Mouse (Mus musculus) embryonic stem cell, embryonic (primary cell): ENCODE results near the gene Eid2b.
"Not testable (repeated sequence)": the region's sequence is repeated elsewhere in the genome, so short reads cannot be mapped to it uniquely, and the experiment has no call there.

Experiments used
- CTCF ChIA-PET, 4 experiments: fragments of 300-600 bp in 2 of 4; fragments of 350-600 bp in 2 of 4; sonication (Branson Sonifier 250); formaldehyde crosslinking; loops; one replicate each; lab custom pipeline; 2022; ENCODE audit warnings: inconsistent platforms in 2 of 4; lab: Charles Lee
- POLR2A ChIA-PET, 4 experiments: fragments of 300-600 bp in 2 of 4; fragments of 350-600 bp in 2 of 4; sonication (Branson Sonifier 250); formaldehyde crosslinking; loops; one replicate each; lab custom pipeline; 2022; ENCODE audit warnings: antibody characterized with exemption in 4 of 4, inconsistent platforms in 1 of 4; lab: Charles Lee

Eid2b gene

DNA sequence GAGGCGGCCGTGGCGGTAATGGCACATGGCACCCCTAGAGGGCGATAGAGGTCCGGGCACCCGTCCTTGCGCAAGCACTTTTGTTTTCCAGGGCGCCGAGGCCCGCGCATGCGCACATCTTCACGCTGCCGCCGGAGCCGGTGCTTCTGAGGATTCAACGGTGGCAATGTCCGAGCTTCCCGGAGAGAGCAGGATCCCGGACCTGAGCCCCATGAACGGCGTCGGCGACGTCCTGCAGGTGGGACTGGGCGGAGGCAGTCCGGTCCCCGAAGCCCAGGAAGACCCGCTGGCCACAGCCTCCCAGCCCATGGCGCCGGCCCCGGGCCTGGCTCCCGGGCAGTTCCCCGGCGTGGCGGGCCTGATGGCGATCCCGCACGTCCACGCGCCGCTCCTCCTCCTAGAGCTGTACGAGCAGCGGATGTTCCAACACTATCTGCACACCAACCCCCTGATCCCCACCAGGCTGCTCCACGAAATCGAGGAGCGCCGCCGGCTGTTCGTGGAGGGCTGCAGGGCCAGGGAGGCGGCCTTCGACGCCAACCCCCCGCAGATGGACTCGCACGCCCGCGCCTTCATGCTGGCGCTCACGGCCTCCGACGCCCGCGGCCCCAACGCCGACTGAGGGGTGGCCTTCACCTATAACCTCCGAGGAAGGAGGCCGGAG, at the start of gene Eid2b:
Eid2b (plus strand) TSS at position 125 of the 664 bp plus-strand sequence.
- CTCF ChIA-PET: interaction anchor here in 3 of 4 experiments (0.5 to 4.1 kb wide), 12 partner anchors 8 to 634 kb away, joined by 3 to 17 read pairs (median 3); partner anchors contain the start of genes Dll3 (in 1 of the 3), Eid2 (in 1 of the 3), Gmfg (in 1 of the 3) and Med29 (in 1 of the 3)
- POLR2A ChIA-PET: interaction anchor here in 2 of 4 experiments (0.6 to 3.6 kb wide), 15 partner anchors 9 to 115 kb away, joined by 3 to 13 read pairs (median 3); partner anchors contain the start of genes Selenov (in 2 of the 2), Dll3 (in 1 of the 2), Eid2 (in 1 of the 2) and Fbl (in 1 of the 2)

DNA sequence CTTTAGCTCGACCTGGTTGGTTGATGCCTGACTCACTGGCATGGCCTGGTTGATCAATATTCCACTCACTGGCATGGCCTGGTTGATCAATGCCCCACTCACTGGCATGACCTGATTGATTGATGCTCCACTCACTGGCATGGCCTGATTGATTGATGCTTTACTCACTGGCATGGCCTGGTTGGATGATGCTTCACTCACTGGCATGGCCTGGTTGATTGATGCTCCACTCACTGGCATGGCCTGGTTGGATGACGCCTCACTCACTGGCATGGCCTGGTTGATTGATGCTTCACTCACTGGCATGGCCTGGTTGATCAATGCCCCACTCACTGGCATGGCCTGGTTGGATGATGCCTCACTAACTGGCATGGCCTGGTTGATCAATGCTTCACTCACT, 33.6 kb upstream of the Eid2b start:
- POLR2A ChIA-PET, CTCF ChIA-PET: not testable (repeated sequence)

DNA sequence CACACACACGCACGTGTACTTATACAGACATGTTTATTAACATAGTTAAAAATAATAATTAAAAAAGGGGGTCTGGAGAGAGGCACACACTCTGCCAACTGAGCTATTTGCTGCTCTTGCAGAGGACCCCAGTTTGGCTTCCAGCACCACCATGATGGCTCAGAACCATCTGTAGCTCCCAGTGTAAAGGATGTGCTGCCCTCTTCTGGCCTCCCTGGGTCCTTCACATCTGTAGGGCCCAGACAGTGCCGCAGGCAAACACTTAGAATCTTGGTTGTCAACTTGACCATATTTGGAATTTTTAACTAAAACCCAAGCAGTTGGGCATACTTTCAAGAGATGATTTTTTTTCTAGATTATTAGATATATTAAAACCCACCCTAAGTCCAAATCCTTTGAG, 28.6 kb upstream of the Eid2b start:
- CTCF ChIA-PET: interaction anchor here in 2 of 4 experiments (0.7 to 1.6 kb wide), 4 partner anchors 19 to 411 kb away, joined by 4 to 6 read pairs (median 4); partner anchors contain the start of gene Eid2 (in 1 of the 2)
- POLR2A ChIA-PET: interaction anchor here in 2 of 4 experiments (0.7 to 1.2 kb wide), 3 partner anchors 19 to 372 kb away, joined by 3 to 9 read pairs (median 5); partner anchors contain the start of gene Eid2 (in 1 of the 2)

DNA sequence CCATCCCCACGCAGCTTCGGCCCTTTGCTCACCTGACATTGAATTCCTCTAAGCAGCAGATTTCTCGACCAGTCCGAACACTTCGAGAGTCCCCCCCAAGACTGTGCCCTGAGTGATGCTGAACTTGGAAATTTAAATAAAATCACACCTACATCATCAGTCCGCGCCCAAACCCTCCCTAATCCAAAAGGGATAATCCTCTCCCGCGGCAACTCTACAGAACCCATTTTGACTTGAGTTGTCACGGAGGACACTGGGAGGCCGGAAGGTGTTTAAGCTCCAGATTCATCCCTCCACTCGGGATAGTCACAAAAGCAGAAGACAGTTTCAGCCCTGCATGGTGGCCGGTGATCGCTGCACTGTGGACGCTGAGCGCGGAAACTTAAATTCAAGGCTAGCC, 25.6 kb upstream of the Eid2b start:
- CTCF ChIA-PET: no interaction called here
- POLR2A ChIA-PET: no interaction called here

DNA sequence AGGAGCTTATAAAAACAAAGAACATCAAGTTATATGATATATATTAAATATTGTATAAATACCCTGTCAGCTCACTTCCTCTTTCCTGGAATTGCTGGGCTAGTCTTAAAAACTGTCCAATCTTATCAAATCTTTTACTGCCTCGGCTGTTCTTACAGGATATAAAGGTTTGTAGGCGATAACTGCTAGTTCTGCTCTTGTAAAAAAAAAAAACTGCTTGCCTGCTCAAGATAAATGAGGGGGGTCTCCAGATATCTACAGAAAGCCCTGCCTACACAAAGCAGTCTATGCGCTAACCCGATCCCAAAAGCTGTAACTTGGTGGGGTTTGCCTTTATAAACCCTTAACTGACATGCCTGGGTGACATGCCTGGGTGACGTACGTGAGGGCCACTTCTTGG, 22.9 kb upstream of the Eid2b start:
- POLR2A ChIA-PET: no interaction called here

DNA sequence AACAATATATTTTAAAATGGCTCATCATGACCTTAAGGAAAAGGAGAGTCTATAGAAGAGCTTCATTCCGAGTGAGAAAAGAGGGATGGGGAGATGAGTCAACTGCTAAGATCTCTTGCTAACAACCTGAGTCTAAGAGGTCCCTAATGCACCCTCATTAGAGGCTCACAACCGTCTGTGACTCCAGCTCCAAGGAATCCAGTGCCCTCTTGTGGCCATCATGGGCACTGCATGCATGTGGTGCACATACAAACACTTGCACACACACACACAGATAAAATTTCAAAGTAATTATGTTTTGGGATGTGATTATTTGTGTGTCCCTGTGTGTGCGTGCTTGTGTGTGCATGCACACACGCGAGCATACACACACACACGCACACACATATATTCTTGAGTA, 22.1 kb upstream of the Eid2b start:
- CTCF ChIA-PET: interaction anchor here (0.6 to 1.7 kb wide), 18 partner anchors 8 to 266 kb away, joined by 3 to 7 read pairs (median 3); partner anchors contain the start of genes Dyrk1b (in 1 of the 4), Eid2 (in 1 of the 4) and Eid2b (in 1 of the 4)
- POLR2A ChIA-PET: interaction anchor here in 3 of 4 experiments (0.6 to 1.0 kb wide), 3 partner anchors 40 to 445 kb away, joined by 3 to 4 read pairs (median 3); partner anchors contain the start of gene Dll3 (in 1 of the 3)

More for the DNA sequence above, 22.9 kb upstream of the Eid2b start:
- CTCF ChIA-PET: interaction anchor here in 1 of 4 experiments (1.2 kb wide), 1 partner anchor 107 kb away, joined by 4 read pairs; no protein-coding TSS in a partner anchor

DNA sequence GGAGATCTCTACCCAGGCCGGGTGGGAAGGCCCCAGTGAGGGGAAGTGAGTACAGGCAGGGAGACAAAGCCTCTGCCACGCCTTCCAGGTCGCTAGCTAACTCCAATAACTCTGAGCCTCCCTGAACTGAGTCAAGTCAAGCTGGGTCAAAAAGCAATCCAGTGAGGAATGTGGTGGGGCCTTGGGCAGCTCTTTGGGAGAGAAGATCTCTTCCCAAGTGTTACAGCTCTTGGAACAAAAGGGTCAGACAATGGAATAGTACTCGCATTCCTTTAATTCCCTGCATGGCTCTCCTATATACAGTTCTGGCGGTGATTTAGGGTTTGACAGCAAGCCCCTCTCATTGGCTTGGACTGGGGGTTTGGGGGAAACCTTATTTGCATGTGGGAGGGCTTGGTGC, 14.7 kb upstream of the Eid2b start:
- POLR2A ChIA-PET: no interaction called here
- CTCF ChIA-PET: interaction anchor here in 1 of 4 experiments (1.3 kb wide), 1 partner anchor 115 kb away, joined by 3 read pairs; no protein-coding TSS in a partner anchor

DNA sequence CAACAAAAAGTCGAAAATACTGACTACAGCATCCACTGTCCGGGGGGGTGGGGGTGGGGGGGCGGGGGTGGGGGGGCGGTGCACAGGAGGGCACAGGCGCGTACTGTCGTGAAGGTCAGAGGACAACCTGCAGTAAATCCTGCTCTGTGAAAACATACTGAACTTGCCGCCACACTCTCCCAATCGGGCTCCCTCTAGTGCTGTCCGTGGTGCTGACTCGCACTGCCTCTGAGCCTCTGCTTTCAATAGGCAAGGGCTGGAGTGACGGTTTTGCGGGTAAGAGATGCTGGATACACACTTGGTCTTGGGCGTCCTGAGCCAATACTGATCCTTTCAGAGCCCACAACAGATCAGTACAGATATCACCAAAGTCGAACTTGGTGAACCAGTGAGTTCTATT, 13.8 kb upstream of the Eid2b start:
- CTCF ChIA-PET: interaction anchor here in 3 of 4 experiments (0.6 to 1.3 kb wide), 3 partner anchors 8 to 116 kb away, joined by 3 to 7 read pairs (median 3); no protein-coding TSS in a partner anchor
- POLR2A ChIA-PET: interaction anchor here in 3 of 4 experiments (0.6 to 1.0 kb wide), 3 partner anchors 84 to 113 kb away, joined by 3 read pairs; partner anchors contain the start of gene Dyrk1b (in 1 of the 3)

DNA sequence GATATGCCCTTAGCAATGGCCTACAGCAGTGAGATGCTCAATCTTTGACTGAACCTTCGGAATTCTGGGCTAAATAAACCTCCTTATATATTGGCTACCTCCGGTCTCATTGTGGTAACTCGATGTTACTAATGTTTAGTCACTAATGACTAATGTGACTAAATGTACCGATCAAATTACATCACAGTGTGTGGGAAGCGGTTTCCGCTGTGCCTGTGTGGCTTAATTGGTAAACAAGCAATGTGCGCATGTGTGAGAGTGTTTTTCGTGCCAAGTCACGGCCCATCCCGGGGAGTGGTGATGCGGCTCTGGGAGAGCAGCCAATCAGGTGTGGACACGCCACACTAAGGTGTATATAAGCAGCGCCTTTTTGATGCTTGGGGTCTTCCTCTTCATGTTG, 12.1 kb upstream of the Eid2b start:
- ChIA-PET CTCF (no interaction called here), POLR2A (interaction anchor here in 1 of 4 experiments (1.0 kb wide), 1 partner anchor 86 kb away, joined by 3 read pairs; no protein-coding TSS in a partner anchor)

DNA sequence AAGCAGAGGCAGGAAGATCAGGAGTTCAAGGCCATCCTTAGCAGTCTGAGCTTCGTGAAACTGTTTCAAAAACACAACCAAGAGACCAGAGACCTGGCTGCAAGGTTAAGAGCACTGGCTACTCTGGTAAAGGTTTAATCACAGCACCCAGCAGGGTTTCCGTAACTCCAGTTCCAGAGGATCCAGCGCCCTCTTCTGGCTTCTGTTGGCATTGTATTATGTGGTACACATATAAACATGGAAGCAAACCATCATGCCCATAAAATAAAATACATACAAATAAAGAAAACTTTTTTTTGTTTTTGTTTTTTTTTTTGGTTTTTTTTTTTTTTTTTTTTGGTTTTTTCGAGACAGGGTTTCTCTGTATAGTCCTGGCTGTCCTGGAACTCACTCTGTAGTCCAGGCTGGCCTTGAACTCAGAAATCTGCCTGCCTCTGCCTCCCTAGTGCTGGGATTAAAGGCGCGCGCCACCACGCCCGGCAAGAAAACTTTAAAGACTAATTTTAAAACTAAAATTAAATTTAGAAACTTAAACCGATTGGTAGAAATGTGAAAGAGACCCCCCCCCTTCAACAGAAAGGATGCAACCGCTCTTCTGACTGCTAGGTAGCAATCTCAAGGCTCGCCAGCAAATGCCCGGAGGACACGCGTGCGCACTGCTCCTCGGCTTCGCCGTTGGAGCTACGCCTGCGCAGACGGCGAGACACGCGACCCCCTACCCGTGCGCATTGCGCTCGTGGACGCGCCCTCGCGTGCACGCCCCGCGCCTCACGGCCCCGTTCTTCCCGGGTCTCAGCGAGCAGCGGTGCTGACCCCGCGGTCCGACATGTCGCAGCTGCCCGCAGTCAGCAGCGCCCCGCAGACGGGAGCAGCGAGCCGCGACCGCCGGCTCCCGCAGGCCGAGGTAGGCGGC, 10.2 kb upstream of the Eid2b start, which contains the start of gene Eid2:
Eid2 (plus strand) TSS at position 753 of the 913 bp plus-strand sequence.
- ChIA-PET CTCF (interaction anchor here (0.6 to 1.9 kb wide), 20 partner anchors 10 to 566 kb away, joined by 3 to 15 read pairs (median 4); partner anchors contain the start of genes Dll3 (in 1 of the 4) and Eid2b (in 1 of the 4)), POLR2A (interaction anchor here in 3 of 4 experiments (0.5 to 1.9 kb wide), 35 partner anchors 10 to 859 kb away, joined by 3 to 8 read pairs (median 4); partner anchors contain the start of genes Rps16 (in 3 of the 3), Selenov (in 3 of the 3), Dll3 (in 2 of the 3) and Dyrk1b (in 1 of the 3))

DNA sequence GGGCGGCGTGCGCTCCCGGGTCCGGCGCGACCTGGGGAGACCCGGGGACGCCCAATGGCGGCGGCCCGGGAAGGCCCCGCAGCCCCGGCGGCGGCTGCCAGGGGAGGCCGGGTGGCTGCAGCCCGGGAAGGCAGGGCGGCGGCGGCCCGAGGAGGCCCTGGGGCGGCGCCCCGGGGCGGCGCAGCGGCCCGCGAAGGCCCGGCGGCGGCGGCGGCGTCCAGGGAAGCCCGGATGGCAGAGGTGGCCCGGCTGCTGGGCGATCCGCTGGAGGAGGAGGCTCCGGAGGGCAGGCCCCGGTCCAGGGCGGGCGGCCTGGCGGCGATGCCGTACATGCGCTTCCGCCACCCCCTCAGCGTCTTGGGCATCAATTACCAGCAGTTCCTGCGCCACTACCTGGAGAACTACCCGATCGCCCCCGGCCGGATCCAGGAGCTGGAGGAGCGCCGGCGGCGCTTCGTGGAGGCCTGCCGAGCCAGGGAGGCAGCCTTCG, 9.5 kb upstream of the Eid2b start:
- ChIA-PET POLR2A (interaction anchor here in 3 of 4 experiments (0.6 to 1.9 kb wide), 34 partner anchors 9 to 616 kb away, joined by 3 to 8 read pairs (median 4); partner anchors contain the start of genes Selenov (in 3 of the 3), Dll3 (in 2 of the 3), Rps16 (in 2 of the 3) and Eid2b (in 1 of the 3)), CTCF (interaction anchor here (0.5 to 1.9 kb wide), 23 partner anchors 9 to 566 kb away, joined by 3 to 15 read pairs (median 4); partner anchors contain the start of genes Dll3 (in 1 of the 4) and Eid2b (in 1 of the 4))

DNA sequence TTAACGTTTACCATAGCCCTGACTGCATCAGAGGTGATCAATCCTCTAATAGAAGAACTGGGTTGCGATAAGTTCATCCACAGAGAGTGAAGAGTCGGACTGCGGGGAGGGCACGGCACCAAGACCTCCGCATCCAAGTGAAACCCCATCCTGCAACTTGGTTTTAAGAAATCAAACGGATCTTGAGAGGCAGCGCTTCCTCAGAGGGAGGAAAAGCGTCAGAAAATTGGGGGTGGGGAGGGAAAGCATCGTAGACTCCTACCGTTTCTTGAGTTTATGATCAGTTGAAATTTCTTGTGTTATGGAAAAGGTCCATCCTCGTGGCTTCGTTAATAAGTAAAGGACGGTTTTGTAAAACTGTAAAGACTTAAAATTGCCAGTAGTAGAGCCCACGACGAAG, 9.0 kb upstream of the Eid2b start:
- CTCF ChIA-PET: interaction anchor here in 2 of 4 experiments (0.5 to 1.9 kb wide), 7 partner anchors 9 to 71 kb away, joined by 3 to 15 read pairs (median 3); partner anchors contain the start of gene Eid2b (in 2 of the 2)

DNA sequence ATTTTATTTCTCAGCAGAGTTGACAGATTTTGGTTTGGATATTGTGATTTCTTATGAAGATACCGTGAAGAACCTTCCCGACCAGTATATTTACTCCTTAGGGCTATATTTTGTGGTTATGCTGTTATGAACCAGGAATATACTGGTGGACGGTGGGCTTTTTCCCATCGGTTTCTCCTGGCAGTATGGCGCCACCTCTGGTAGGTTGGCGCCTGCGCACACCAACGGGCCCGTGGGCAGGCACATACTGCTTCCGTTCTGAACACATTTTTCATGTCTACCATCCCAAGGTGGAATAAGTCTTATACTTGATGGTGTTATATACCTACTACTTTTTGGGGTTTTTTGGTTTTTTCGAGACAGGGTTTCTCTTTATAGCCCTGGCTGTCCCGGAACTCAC, 8.2 kb upstream of the Eid2b start:
- ChIA-PET CTCF (interaction anchor here in 2 of 4 experiments (0.5 to 1.4 kb wide), 5 partner anchors 8 to 589 kb away, joined by 3 to 4 read pairs (median 3); partner anchors contain the start of gene Eid2b (in 1 of the 2)), POLR2A (interaction anchor here in 2 of 4 experiments (0.5 to 1.7 kb wide), 6 partner anchors 22 to 1089 kb away, joined by 3 read pairs; partner anchors contain the start of genes Rps16 (in 1 of the 2), Selenov (in 1 of the 2) and Supt5 (in 1 of the 2))

More for the DNA sequence above, 9.0 kb upstream of the Eid2b start:
- POLR2A ChIA-PET: interaction anchor here in 2 of 4 experiments (0.5 to 1.9 kb wide), 7 partner anchors 8 to 1088 kb away, joined by 3 to 7 read pairs (median 3); partner anchors contain the start of genes Eid2b (in 1 of the 2), Rps16 (in 1 of the 2) and Selenov (in 1 of the 2)

DNA sequence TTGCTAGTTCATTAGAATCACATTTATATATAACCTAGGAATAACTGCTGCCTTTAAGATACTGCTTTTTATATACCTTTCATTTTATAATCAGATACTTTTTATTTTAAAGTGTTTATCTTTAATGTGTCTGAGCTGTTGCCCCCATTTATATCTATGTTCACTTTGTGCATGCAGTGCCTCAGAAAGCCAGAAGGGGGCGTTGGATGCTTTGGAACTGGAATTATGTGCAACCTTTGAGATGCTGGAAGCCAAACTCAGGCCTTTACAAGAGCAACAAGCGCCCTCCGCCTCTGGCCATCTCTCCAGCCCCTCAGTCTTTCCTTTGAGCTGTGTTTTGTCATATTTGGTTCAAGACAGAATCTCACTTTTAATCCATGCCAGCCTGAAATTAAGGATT, 5.8 kb upstream of the Eid2b start:
- POLR2A ChIA-PET: interaction anchor here in 2 of 4 experiments (0.8 to 2.1 kb wide), 4 partner anchors 79 to 122 kb away, joined by 3 to 6 read pairs (median 3); partner anchors contain the start of gene Rps16 (in 2 of the 2)
- CTCF ChIA-PET: interaction anchor here in 3 of 4 experiments (0.6 to 1.2 kb wide), 5 partner anchors 16 to 245 kb away, joined by 3 to 4 read pairs (median 3); partner anchors contain the start of genes Dll3 (in 1 of the 3) and Selenov (in 1 of the 3)

DNA sequence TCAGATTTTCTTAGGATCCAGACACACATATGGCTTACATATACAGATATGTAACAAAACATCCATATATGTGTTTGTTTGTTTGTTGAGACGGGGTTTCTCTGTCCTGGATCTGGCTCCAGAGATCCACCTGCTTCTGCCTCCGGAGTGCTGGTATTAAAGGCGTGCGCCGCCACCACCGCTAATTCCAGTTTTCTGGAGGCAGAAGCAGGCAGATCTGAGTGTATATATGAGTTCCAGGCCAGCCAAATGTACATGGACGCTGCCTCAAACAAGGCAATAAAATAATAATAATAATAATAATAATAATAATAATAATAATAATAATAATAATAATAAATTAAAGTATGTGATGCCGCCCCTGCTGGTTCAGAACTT, 313 bp upstream of the Eid2b start:
- ChIA-PET POLR2A (interaction anchor here in 2 of 4 experiments (0.6 to 3.6 kb wide), 18 partner anchors 9 to 115 kb away, joined by 3 to 22 read pairs (median 3); partner anchors contain the start of genes Med29 (in 2 of the 2), Paf1 (in 2 of the 2), Selenov (in 2 of the 2) and Dll3 (in 1 of the 2)), CTCF (interaction anchor here in 3 of 4 experiments (0.6 to 4.1 kb wide), 11 partner anchors 8 to 160 kb away, joined by 3 to 17 read pairs (median 3); partner anchors contain the start of genes Dll3 (in 1 of the 3), Eid2 (in 1 of the 3), Gmfg (in 1 of the 3) and Med29 (in 1 of the 3))

DNA sequence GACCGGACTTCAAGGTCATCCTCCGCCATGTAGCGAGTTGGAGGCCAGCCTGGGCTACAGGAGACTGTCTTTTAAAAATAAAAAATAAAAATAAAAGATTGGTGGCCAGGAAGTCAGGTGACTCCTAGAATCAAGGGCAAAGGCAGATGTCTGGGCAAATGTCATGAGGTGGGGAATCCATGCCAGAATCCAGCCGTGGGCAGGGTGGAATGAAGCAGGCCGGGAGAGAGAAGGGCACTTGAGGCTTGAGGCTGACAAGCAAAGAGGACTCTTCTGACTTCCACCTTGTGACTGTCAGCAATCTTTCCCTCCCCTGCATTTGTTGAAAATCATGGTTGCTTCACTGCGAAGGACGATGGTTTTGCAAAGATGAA, 727 bp downstream of the Eid2b start:
- CTCF ChIA-PET: interaction anchor here in 3 of 4 experiments (0.5 to 4.1 kb wide), 9 partner anchors 9 to 635 kb away, joined by 3 to 17 read pairs (median 3); partner anchors contain the start of genes Eid2 (in 1 of the 3), Gmfg (in 1 of the 3) and Selenov (in 1 of the 3)

More for the DNA sequence above, 727 bp downstream of the Eid2b start:
- POLR2A ChIA-PET: interaction anchor here in 2 of 4 experiments (0.6 to 3.1 kb wide), 9 partner anchors 8 to 106 kb away, joined by 3 to 11 read pairs (median 3); partner anchors contain the start of genes Selenov (in 2 of the 2), Dll3 (in 1 of the 2) and Supt5 (in 1 of the 2)
